Comparison of ENCODE assay signal across 8 mouse cellular contexts in the genomic region with DNA sequence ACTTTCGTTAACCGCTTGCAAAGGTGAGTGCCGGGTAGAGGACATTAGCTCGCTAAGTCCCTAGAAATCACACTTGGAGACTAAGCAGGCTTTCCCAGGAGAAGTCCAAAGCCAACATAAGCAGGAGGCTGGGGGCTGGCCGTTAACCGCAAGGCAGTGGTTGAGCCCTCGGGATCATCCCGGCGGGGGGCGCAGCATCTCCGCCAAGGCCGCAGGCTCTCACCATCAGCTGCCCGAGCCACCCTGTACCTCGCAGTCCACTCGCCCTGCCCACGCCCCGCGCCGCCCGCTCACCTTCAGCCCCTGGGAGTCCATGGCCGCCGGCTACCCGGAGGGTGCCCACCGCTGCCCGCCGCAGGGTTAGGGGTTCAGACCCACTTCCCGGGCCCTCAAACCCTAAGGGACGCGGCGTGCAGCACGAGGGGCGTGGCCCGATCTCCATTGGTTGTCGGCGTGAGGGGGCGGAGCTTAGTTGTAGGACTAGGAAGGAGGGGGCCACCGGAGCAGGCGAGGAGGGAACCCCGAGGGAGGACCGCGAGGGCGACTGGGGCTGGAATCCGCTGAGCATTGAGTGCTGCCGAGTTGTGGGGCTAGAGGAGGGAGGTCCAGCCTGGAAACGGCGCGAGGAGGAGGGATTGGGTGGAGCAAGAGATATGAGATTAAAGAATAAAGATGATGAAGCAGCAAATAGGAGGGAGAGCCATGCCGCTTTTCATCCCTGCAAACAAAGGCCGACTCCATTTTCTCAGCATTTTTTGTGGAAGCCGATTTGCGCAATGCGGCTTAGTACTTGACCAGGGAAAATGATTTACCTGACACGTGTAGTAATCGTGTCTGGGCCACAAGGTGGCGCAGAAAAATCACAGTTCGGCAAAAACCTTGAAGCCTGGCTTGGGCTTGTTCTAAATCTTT. TPM values are rescaled to one million over a fixed set of nuclear protein-coding genes. Genes with fewer than 3 reads are reported as not detected.
DNase-seq lines count a peak whose midpoint lies in the region; ATAC-seq and TF ChIP-seq lines count a peak whose summit lies in the region.

A gene (minus strand): TSS at position 398 of the 912 bp plus-strand sequence.

- intact Hi-C loops in gastrocnemius, postnatal 14 days (cut with DNase I; ENCODE audit: low total_unique reads), result loop anchor here (5.0 kb wide), 1 partner anchor 156 kb away; no protein-coding TSS in a partner anchor

- peak; percentile 97 to 99 for DNase-seq in adrenal gland, adult (ENCODE audit: inconsistent age in 2 of 2, low spot score in 1 of 2)
- peak; percentile 97 for DNase-seq in gastrocnemius, postnatal 14 days
- DNase-seq in induced T-regulatory cell, adult 2 months (ENCODE audit: low read depth), result peak; percentile 96
- DNase-seq in left cerebral cortex, adult 8-10 months (ENCODE audit: low spot score in 2 of 2), result peak; percentile 88 to 96
- peak; percentile 98 for DNase-seq in right cerebral cortex, adult 18-20 months
- peak; percentile 89 for DNase-seq in urinary bladder, adult 2 months (ENCODE audit: low spot score)

- TF ChIP-seq CTCF in cortical plate, adult 2 months (IDR thresholded peaks at IDR 0.05; ENCODE audit: extremely low read depth, insufficient read depth, low read length), result peak; percentile 68

- peak; percentile 54 for TF ChIP-seq POLR2A in cortical plate, adult 2 months (IDR thresholded peaks at IDR 0.05; ENCODE audit: extremely low read depth, insufficient read depth, low read length)

- peak; percentile 97 for ATAC-seq in megakaryocyte, adult 5-6 weeks (ENCODE audit: poor library complexity, severe bottlenecking)

- peak within 1 kb of the TSS; percentile 40 for H3K4me3 ChIP-seq in cortical plate, adult 2 months (ENCODE audit: insufficient read depth, low read length)

- H3K27ac ChIP-seq in cortical plate, adult 2 months (ENCODE audit: insufficient read depth, low read length), result no peak within 1 kb of the TSS

- H3K4me1 ChIP-seq in cortical plate, adult 2 months (ENCODE audit: control insufficient read depth, insufficient read depth, low read length), result no peaks in the 10 kb centered on the region

RNA-seq across cellular contexts. Expression of the gene that starts here (rescaled TPM):
- polyA plus RNA-seq in cortical plate, adult 2 months (2012; rRNA removed), result 8.9 TPM in 2 replicates
- total RNA-seq in gastrocnemius, postnatal 14 days (2021), result 1 to 10 TPM; 1.3 to 1.5 TPM
- total RNA-seq in left cerebral cortex, adult 8-10 months (2022), result 10 to 100 TPM in 1 of 4 experiments, 1 to 10 TPM in 3; 8.1 to 10.5 (median 9.3) TPM
- total RNA-seq in megakaryocyte, adult 5-6 weeks (2015), result 1.5 and 2.2 TPM in 2 replicates
- 2.3 and 3.2 TPM in 2 replicates for total RNA-seq in megakaryocyte, adult 5-6 weeks (2017)
- 10.8 and 12.9 TPM in 2 replicates for polyA plus RNA-seq in urinary bladder, adult 2 months (2012; rRNA removed)
